Mouse (Mus musculus): ENCODE data around the gene Csnk2a2. TPM values are rescaled to one million over a fixed set of nuclear protein-coding genes. Genes with fewer than 3 reads are reported as not detected.

The Csnk2a2 gene
- polyA plus RNA-seq, 1 experiment from 2014 or later, result 15.5 TPM

- Histone ChIP-seq H3K36me3 (ENCODE audit: control insufficient read depth, insufficient read depth, low read length) (no peaks in the 10 kb centered on the region), H3K27me3 (replicated peaks; ENCODE audit: control insufficient read depth, insufficient read depth, low read length) (no peaks in the 10 kb centered on the region), H3K4me1 (ENCODE audit: control insufficient read depth, insufficient read depth, low read length) (peaks cover 28% of the 10 kb centered on the region), H3K9me3 (replicated peaks; ENCODE audit: control insufficient read depth, low read length) (no peaks in the 10 kb centered on the region), H3K4me2 (ENCODE audit: low read length) (peak within 1 kb of the TSS; percentile 82), H3K4me3 (ENCODE audit: low read depth, low read length) (peak within 1 kb of the TSS; percentile 94), H3K27ac (ENCODE audit: low read depth, low read length) (peak within 1 kb of the TSS; percentile 86), H3K9ac (ENCODE audit: low read length) (peak within 1 kb of the TSS; percentile 92)
- WGBS, result under 1% methylated on average over 45 of the region's 51 CpGs
- ATAC-seq (peak; percentile 96), DNase-seq (ENCODE audit: low spot score) (peak; percentile 99)
These were observed 55.0 kb downstream of the Csnk2a2 start, which contains the start of gene Cfap20 for GRCm38 (mm10) chr8:95434686-95435439. Gene Cfap20, minus strand, starts transcription at chr8:95434869.

- DNase-seq (ENCODE audit: low spot score) (peak; percentile 47), ATAC-seq (peak; percentile 33)
- peak overlapping the region; percentile 82 for H3K4me2 ChIP-seq (ENCODE audit: low read length)
- peak overlapping the region; percentile 94 for H3K4me3 ChIP-seq (ENCODE audit: low read depth, low read length)
- H3K9me3 ChIP-seq (replicated peaks; ENCODE audit: control insufficient read depth, low read length), result no peaks in the 10 kb centered on the region
- no peaks in the 10 kb centered on the region for H3K27me3 ChIP-seq (replicated peaks; ENCODE audit: control insufficient read depth, insufficient read depth, low read length)
- peaks cover 35% of the 10 kb centered on the region for H3K4me1 ChIP-seq (ENCODE audit: control insufficient read depth, insufficient read depth, low read length)
- no peaks in the 10 kb centered on the region for H3K36me3 ChIP-seq (ENCODE audit: control insufficient read depth, insufficient read depth, low read length)
- under 1% methylated on average over 25 of the region's 25 CpGs for WGBS
- H3K9ac ChIP-seq (ENCODE audit: low read length), result peak overlapping the region; percentile 92
- peak overlapping the region; percentile 86 for H3K27ac ChIP-seq (ENCODE audit: low read depth, low read length)
These were observed 55.6 kb downstream of the Csnk2a2 start for GRCm38 (mm10) chr8:95434233-95434632.

- Histone ChIP-seq H3K4me1 (ENCODE audit: control insufficient read depth, insufficient read depth, low read length) (peaks cover 45% of the 10 kb centered on the region), H3K27ac (ENCODE audit: low read depth, low read length) (no peak overlapping the region), H3K36me3 (ENCODE audit: control insufficient read depth, insufficient read depth, low read length) (no peaks in the 10 kb centered on the region), H3K4me3 (ENCODE audit: low read depth, low read length) (peak overlapping the region; percentile 94), H3K4me2 (ENCODE audit: low read length) (peak overlapping the region; percentile 82), H3K27me3 (replicated peaks; ENCODE audit: control insufficient read depth, insufficient read depth, low read length) (no peaks in the 10 kb centered on the region), H3K9me3 (replicated peaks; ENCODE audit: control insufficient read depth, low read length) (no peaks in the 10 kb centered on the region), H3K9ac (ENCODE audit: low read length) (peak overlapping the region; percentile 92)
- 49% methylated on average over 4 of the region's 4 CpGs for WGBS
- DNase-seq (ENCODE audit: low spot score), result no peak
- ATAC-seq, result no peak
These were observed 56.7 kb downstream of the Csnk2a2 start for GRCm38 (mm10) chr8:95433124-95433523.

- H3K4me3 ChIP-seq (ENCODE audit: low read depth, low read length), result peak overlapping the region; percentile 94
- no peak for ATAC-seq
These were observed 57.4 kb downstream of the Csnk2a2 start for GRCm38 (mm10) chr8:95432471-95432870.

GRCm38 (mm10) chr8:95429945-95430344 is 59.9 kb downstream of the Csnk2a2 start:
- Histone ChIP-seq H3K4me2 (ENCODE audit: low read length) (peak overlapping the region; percentile 35), H3K27me3 (replicated peaks; ENCODE audit: control insufficient read depth, insufficient read depth, low read length) (no peaks in the 10 kb centered on the region), H3K4me1 (ENCODE audit: control insufficient read depth, insufficient read depth, low read length) (peaks cover 63% of the 10 kb centered on the region), H3K9me3 (replicated peaks; ENCODE audit: control insufficient read depth, low read length) (no peaks in the 10 kb centered on the region), H3K9ac (ENCODE audit: low read length) (peak overlapping the region; percentile 2; the same call in 1 of the 2 replicates), H3K27ac (ENCODE audit: low read depth, low read length) (peak overlapping the region; percentile 84; the same call in 1 of the 2 replicates), H3K36me3 (ENCODE audit: control insufficient read depth, insufficient read depth, low read length) (no peaks in the 10 kb centered on the region), H3K4me3 (ENCODE audit: low read depth, low read length) (peak overlapping the region; percentile 5; the same call in 1 of the 2 replicates)
- ATAC-seq, result peak; percentile 18; the same call in 1 of the 2 replicates
- 3% methylated on average over 3 of the region's 3 CpGs for WGBS
- DNase-seq (ENCODE audit: low spot score), result peak; percentile 88

More at GRCm38 (mm10) chr8:95432471-95432870, 57.4 kb downstream of the Csnk2a2 start:
- no peak for DNase-seq (ENCODE audit: low spot score)
- Histone ChIP-seq H3K27ac (ENCODE audit: low read depth, low read length) (no peak overlapping the region), H3K4me2 (ENCODE audit: low read length) (peak overlapping the region; percentile 82), H3K27me3 (replicated peaks; ENCODE audit: control insufficient read depth, insufficient read depth, low read length) (no peaks in the 10 kb centered on the region), H3K9ac (ENCODE audit: low read length) (no peak overlapping the region; the same call in 1 of the 2 replicates), H3K36me3 (ENCODE audit: control insufficient read depth, insufficient read depth, low read length) (no peaks in the 10 kb centered on the region), H3K4me1 (ENCODE audit: control insufficient read depth, insufficient read depth, low read length) (peaks cover 52% of the 10 kb centered on the region), H3K9me3 (replicated peaks; ENCODE audit: control insufficient read depth, low read length) (no peaks in the 10 kb centered on the region)
- 60% methylated on average over 3 of the region's 3 CpGs for WGBS

GRCm38 (mm10) chr8:95427594-95428535 is 62.0 kb downstream of the Csnk2a2 start:
- H3K27me3 ChIP-seq (replicated peaks; ENCODE audit: control insufficient read depth, insufficient read depth, low read length), result no peaks in the 10 kb centered on the region
- ATAC-seq (peak; percentile 57), DNase-seq (ENCODE audit: low spot score) (peak; percentile 93)
- peaks cover 54% of the 10 kb centered on the region for H3K4me1 ChIP-seq (ENCODE audit: control insufficient read depth, insufficient read depth, low read length)
- WGBS, result 11% methylated on average over 12 of the region's 12 CpGs
- peak overlapping the region; percentile 84 for H3K27ac ChIP-seq (ENCODE audit: low read depth, low read length)
- peaks cover 11% of the 10 kb centered on the region for H3K36me3 ChIP-seq (ENCODE audit: control insufficient read depth, insufficient read depth, low read length)
- no peaks in the 10 kb centered on the region for H3K9me3 ChIP-seq (replicated peaks; ENCODE audit: control insufficient read depth, low read length)
- H3K4me2 ChIP-seq (ENCODE audit: low read length), result peak overlapping the region; percentile 40
- no peak overlapping the region; the same call in 1 of the 2 replicates for H3K4me3 ChIP-seq (ENCODE audit: low read depth, low read length)
- 0 out of 2 replicates have a peak overlapping the region, but pooled peaks have one; percentile 17 for H3K9ac ChIP-seq (ENCODE audit: low read length)

GRCm38 (mm10) chr8:95426781-95427281 is 63.0 kb downstream of the Csnk2a2 start:
- WGBS, result 8% methylated on average over 2 of the region's 2 CpGs
- peaks cover 45% of the 10 kb centered on the region for H3K4me1 ChIP-seq (ENCODE audit: control insufficient read depth, insufficient read depth, low read length)
- ATAC-seq, result peak; percentile 80
- no peaks in the 10 kb centered on the region for H3K27me3 ChIP-seq (replicated peaks; ENCODE audit: control insufficient read depth, insufficient read depth, low read length)
- DNase-seq (ENCODE audit: low spot score), result peak; percentile 94
- peak overlapping the region; percentile 40; the same call in 1 of the 2 replicates for H3K4me2 ChIP-seq (ENCODE audit: low read length)
- no peaks in the 10 kb centered on the region for H3K9me3 ChIP-seq (replicated peaks; ENCODE audit: control insufficient read depth, low read length)
- no peak overlapping the region for H3K4me3 ChIP-seq (ENCODE audit: low read depth, low read length)
- no peak overlapping the region for H3K9ac ChIP-seq (ENCODE audit: low read length)
- H3K27ac ChIP-seq (ENCODE audit: low read depth, low read length), result peak overlapping the region; percentile 84
- H3K36me3 ChIP-seq (ENCODE audit: control insufficient read depth, insufficient read depth, low read length), result peaks cover 21% of the 10 kb centered on the region

GRCm38 (mm10) chr8:95424682-95425081 is 65.2 kb downstream of the Csnk2a2 start:
- no peaks in the 10 kb centered on the region for H3K27me3 ChIP-seq (replicated peaks; ENCODE audit: control insufficient read depth, insufficient read depth, low read length)
- 90% methylated on average over 7 of the region's 7 CpGs for WGBS
- H3K9me3 ChIP-seq (replicated peaks; ENCODE audit: control insufficient read depth, low read length), result no peaks in the 10 kb centered on the region
- H3K4me3 ChIP-seq (ENCODE audit: low read depth, low read length), result no peak overlapping the region
- H3K4me1 ChIP-seq (ENCODE audit: control insufficient read depth, insufficient read depth, low read length), result peaks cover 33% of the 10 kb centered on the region
- no peak overlapping the region for H3K4me2 ChIP-seq (ENCODE audit: low read length)
- no peak for ATAC-seq
- H3K27ac ChIP-seq (ENCODE audit: low read depth, low read length), result no peak overlapping the region
- no peak for DNase-seq (ENCODE audit: low spot score)
- peaks cover 41% of the 10 kb centered on the region for H3K36me3 ChIP-seq (ENCODE audit: control insufficient read depth, insufficient read depth, low read length)
- H3K9ac ChIP-seq (ENCODE audit: low read length), result no peak overlapping the region
